Mouse (Mus musculus) embryonic facial prominence, embryonic 12.5 days (tissue): Measurements from ENCODE around the gene Mrpl43. TPM values are rescaled to one million over a fixed set of nuclear protein-coding genes. Genes with fewer than 3 reads are reported as not detected.

Experiments used
- polyA plus RNA-seq: library from polyadenylated mRNA; unstranded; fragments of >200 nt; fragmentation: Nextera tagmentation; extraction: Ambion mirVana; gene quantifications from 2 replicates; pipeline ENCODE4 v1.2.1, GENCODE M21; 2016

Mrpl43 gene
- polyA plus RNA-seq, 1 experiment from 2014 or later: 74.5 TPM

Other genes with a start within 250 kb of the Mrpl43 start
- 50.1 and 51.6 TPM in 2 replicates for gene Slf2, start 75.3 kb downstream of the Mrpl43 start, polyA plus RNA-seq
- gene Sema4g, start 17.3 kb downstream of the Mrpl43 start, polyA plus RNA-seq: 7.0 TPM in 2 replicates
- 28.6 and 29.1 TPM in 2 replicates for gene Twnk, start 779 bp downstream of the Mrpl43 start, polyA plus RNA-seq
- gene Lzts2, start 8.0 kb upstream of the Mrpl43 start, polyA plus RNA-seq: 107 and 112 TPM in 2 replicates
- gene Pdzd7, start 39.3 kb upstream of the Mrpl43 start, polyA plus RNA-seq: 0.29 and 0.52 TPM in 2 replicates
- gene Sfxn3, start 41.1 kb upstream of the Mrpl43 start, polyA plus RNA-seq: 24.3 and 25.1 TPM in 2 replicates
- 7.0 and 8.4 TPM in 2 replicates for gene Kazald1, start 68.8 kb upstream of the Mrpl43 start, polyA plus RNA-seq
- 2.8 and 3.8 TPM in 2 replicates for gene Tlx1, start 144.2 kb upstream of the Mrpl43 start, polyA plus RNA-seq
- 0.64 and 1.2 TPM in 2 replicates for gene Lbx1, start 229.4 kb upstream of the Mrpl43 start, polyA plus RNA-seq